Mouse (Mus musculus) midbrain, embryonic 12.5 days (tissue): Measurements from ENCODE around the gene Kat5. TPM values are rescaled to one million over a fixed set of nuclear protein-coding genes. Genes with fewer than 3 reads are reported as not detected.

Source experiments
- ATAC-seq: fragments of 200-750 bp; cut with Nextera tagmentation; 2 replicates; pipeline ENCODE4 v1.8.0; 2017; ENCODE audit warnings: low read depth, moderate TSS enrichment, moderate library complexity; ENCODE audit not compliant: low FRiP score
- H3K27ac ChIP-seq: fragments of 300-500 bp; sonication (generic); replicated peaks from 2 replicates; pipeline ENCODE4 v1.5.1; 2016; ENCODE audit warnings: mild to moderate bottlenecking
- H3K27me3 ChIP-seq: fragments of 300-500 bp; sonication (generic); 2 replicates; pipeline ENCODE4 v1.6.1; 2016; ENCODE audit warnings: mild to moderate bottlenecking
- H3K36me3 ChIP-seq: fragments of 300-500 bp; sonication (generic); 2 replicates; pipeline ENCODE4 v1.6.1; 2016
- H3K4me1 ChIP-seq: fragments of 300-500 bp; sonication (generic); 2 replicates; pipeline ENCODE4 v1.6.1; 2016
- H3K4me2 ChIP-seq: fragments of 300-500 bp; sonication (generic); replicated peaks from 2 replicates; pipeline ENCODE4 v1.6.1; 2016; ENCODE audit warnings: mild to moderate bottlenecking, moderate library complexity
- H3K4me3 ChIP-seq: fragments of 300-500 bp; sonication (generic); 2 replicates; pipeline ENCODE4 v1.5.1; 2016; ENCODE audit warnings: mild to moderate bottlenecking
- H3K9ac ChIP-seq: fragments of 300-500 bp; sonication (generic); replicated peaks from 2 replicates; pipeline ENCODE4 v1.6.1; 2016; ENCODE audit warnings: mild to moderate bottlenecking, moderate library complexity
- H3K9me3 ChIP-seq: fragments of 300-500 bp; sonication (generic); 2 replicates; pipeline ENCODE4 v1.6.1; 2016; ENCODE audit warnings: mild to moderate bottlenecking
- WGBS: fragments of 180-500 bp; shearing (Covaris S2); methylation state at CpG from one replicate; pipeline ENCODE4 v1.1.7; 2016; 5-methylcytosine and 5-hydroxymethylcytosine counted together
- polyA plus RNA-seq: library from polyadenylated mRNA; unstranded; fragments of >200 nt; fragmentation: Nextera tagmentation; extraction: Ambion mirVana; gene quantifications from 2 replicates; pipeline ENCODE4 v1.2.1, GENCODE M21; 2016

Kat5 gene
- polyA plus RNA-seq, 1 experiment from 2014 or later, result 80.4 TPM

DNA sequence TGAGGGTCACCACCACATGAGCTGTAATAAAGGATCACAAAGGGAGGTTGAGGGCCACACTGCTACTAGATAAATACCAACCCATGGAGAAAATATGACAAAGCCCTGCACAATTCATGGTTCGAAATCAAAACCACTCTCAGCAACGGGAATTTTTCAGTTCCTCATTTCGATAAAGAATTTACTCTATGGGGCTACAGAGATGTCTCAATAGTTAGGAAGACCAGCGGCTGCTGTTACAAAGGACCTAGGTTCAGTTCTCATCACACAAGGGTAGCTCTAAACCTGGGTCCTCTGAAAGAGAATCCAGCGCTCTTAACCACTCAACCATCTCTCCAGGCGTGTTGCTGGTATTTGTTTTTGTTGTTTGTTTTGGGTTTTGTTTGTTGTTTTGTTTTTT is 18.1 kb downstream of the Kat5 start:
- no peak for ATAC-seq
- 89% methylated on average over 6 of the region's 6 CpGs for WGBS
- Histone ChIP-seq H3K27ac (no peak overlapping the region), H3K27me3 (no peaks in the 10 kb centered on the region; the same call in 1 of the 2 replicates), H3K4me1 (no peaks in the 10 kb centered on the region), H3K36me3 (no peaks in the 10 kb centered on the region), H3K9ac (no peak overlapping the region), H3K9me3 (no peaks in the 10 kb centered on the region), H3K4me2 (no peak overlapping the region), H3K4me3 (no peak overlapping the region)

DNA sequence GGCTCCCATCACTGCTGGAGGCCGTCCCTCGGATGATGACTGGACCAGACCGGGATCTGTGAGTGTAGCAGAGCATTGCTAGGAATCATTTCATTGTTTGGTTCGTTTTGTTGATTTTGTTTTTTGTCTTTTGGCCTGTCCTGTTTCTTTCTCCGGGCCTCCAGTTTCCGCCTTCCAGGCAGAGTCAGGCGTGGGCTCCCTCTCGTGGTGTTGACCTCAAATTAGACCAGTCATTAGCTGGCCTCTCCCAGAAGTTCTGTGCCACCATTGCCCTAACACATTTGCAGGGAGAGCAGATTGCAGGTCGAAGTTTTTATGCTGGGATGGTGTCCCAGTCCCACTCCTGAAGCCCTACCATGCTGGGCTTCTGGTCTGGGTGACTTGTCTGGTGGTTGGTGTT is 20.9 kb downstream of the Kat5 start:
- no peaks in the 10 kb centered on the region for H3K4me1 ChIP-seq
- no peaks in the 10 kb centered on the region for H3K9me3 ChIP-seq
- H3K27me3 ChIP-seq, result no peaks in the 10 kb centered on the region
- H3K27ac ChIP-seq, result no peak overlapping the region
- no peak overlapping the region for H3K4me2 ChIP-seq
- H3K9ac ChIP-seq, result no peak overlapping the region
- no peak for ATAC-seq
- H3K4me3 ChIP-seq, result no peak overlapping the region
- H3K36me3 ChIP-seq, result no peaks in the 10 kb centered on the region
- WGBS, result 83% methylated on average over 9 of the region's 9 CpGs

DNA sequence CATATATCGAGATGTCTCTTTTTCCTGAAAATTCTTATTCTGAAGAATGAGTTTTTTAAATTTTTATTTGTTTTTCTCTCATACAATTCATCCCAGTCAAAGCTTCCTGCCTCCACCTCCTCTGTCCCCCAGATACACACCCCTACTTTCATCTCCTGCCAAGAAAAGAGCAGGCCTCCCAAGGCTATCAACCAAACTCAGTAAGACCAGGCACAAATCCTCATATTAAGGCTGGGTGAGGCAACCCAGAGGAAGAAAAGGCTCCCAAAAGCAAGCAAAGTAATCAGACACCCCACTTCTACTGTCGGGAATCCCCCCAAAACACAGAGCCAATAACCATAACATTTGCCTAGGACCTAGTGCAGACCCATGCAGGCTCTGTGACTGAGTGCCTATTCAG is 28.0 kb downstream of the Kat5 start:
- Histone ChIP-seq H3K27ac (no peak overlapping the region), H3K27me3 (no peaks in the 10 kb centered on the region), H3K4me1 (no peaks in the 10 kb centered on the region), H3K9me3 (no peaks in the 10 kb centered on the region), H3K9ac (no peak overlapping the region), H3K4me2 (no peak overlapping the region), H3K4me3 (no peak overlapping the region), H3K36me3 (no peaks in the 10 kb centered on the region)
- WGBS, result 77% methylated on average over 2 of the region's 2 CpGs
- ATAC-seq, result no peak

DNA sequence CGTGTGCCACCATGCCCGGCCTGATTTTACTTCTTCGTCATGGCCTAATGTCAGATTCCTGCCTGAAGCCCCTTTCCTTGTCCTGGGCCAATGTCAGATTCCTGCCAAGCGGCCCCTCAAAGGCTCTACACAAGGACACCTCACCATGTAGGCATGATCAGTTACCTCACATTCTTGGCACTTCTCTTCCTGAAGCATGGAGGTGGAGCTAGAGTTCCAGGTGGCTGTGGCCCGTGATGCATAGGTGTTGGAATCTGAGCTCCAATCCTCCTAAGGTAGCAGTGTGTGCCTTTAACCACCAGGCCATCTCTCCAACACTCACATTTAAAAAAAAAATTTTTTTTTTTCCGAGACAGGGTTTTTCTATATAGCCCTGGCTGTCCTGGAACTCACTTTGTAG is 29.3 kb downstream of the Kat5 start:
- Histone ChIP-seq H3K4me1 (no peaks in the 10 kb centered on the region), H3K27me3 (no peaks in the 10 kb centered on the region; the same call in 1 of the 2 replicates), H3K36me3 (no peaks in the 10 kb centered on the region), H3K9me3 (no peaks in the 10 kb centered on the region), H3K27ac (no peak overlapping the region), H3K4me3 (no peak overlapping the region), H3K9ac (no peak overlapping the region), H3K4me2 (no peak overlapping the region)
- WGBS, result 84% methylated on average over 6 of the region's 6 CpGs
- no peak for ATAC-seq

DNA sequence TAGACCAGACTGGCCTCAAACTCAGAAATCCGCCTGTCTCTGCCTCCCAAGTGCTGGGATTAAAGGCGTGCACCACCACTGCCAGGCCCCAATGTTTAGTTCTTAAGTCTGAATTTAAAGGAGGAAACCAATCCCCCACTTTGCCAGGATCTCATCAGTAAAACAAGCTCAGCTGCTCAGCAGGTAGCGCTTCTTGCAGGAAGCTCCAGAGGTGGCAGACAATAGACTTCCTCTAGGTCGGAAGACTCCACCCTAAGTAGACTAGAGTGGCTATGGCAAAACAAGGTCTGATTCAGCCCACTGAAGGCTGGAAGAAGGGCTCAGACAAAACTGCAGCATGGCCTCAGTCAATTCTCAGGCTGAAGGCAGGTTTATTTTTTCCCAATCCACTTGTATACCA is 30.1 kb downstream of the Kat5 start:
- Histone ChIP-seq H3K36me3 (no peaks in the 10 kb centered on the region), H3K27me3 (no peaks in the 10 kb centered on the region; the same call in 1 of the 2 replicates), H3K9ac (no peak overlapping the region), H3K4me3 (no peak overlapping the region), H3K4me2 (no peak overlapping the region), H3K27ac (no peak overlapping the region), H3K9me3 (no peaks in the 10 kb centered on the region), H3K4me1 (no peaks in the 10 kb centered on the region)
- no peak for ATAC-seq
- WGBS, result 73% methylated on average over 4 of the region's 4 CpGs

DNA sequence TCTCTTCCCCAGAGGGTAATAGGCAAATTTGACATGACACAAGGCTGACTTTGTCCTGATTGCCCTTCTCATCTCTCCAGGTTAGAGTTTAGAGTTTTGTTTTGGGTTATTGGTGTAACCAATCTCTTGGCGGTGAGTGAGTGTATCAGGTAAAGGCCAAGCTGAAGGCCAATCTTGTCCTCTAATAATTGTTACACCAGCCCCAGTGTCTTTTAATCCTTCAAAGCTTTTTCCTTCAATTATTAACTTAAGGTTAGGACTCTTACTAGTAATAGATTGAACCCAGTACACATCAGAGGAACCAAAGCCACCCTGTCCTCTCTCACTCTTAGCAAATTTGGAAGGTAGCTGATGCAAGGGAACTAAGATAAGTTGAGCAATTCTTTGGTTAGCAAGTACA is 34.7 kb downstream of the Kat5 start:
- no peak overlapping the region for H3K4me3 ChIP-seq
- H3K27me3 ChIP-seq, result no peaks in the 10 kb centered on the region; the same call in 1 of the 2 replicates
- H3K4me2 ChIP-seq, result no peak overlapping the region
- no peak overlapping the region for H3K9ac ChIP-seq
- H3K27ac ChIP-seq, result no peak overlapping the region
- H3K4me1 ChIP-seq, result no peaks in the 10 kb centered on the region
- no peak for ATAC-seq
- no peaks in the 10 kb centered on the region for H3K9me3 ChIP-seq
- 97% methylated on average over 1 of the region's 1 CpGs for WGBS
- no peaks in the 10 kb centered on the region; the same call in 1 of the 2 replicates for H3K36me3 ChIP-seq

DNA sequence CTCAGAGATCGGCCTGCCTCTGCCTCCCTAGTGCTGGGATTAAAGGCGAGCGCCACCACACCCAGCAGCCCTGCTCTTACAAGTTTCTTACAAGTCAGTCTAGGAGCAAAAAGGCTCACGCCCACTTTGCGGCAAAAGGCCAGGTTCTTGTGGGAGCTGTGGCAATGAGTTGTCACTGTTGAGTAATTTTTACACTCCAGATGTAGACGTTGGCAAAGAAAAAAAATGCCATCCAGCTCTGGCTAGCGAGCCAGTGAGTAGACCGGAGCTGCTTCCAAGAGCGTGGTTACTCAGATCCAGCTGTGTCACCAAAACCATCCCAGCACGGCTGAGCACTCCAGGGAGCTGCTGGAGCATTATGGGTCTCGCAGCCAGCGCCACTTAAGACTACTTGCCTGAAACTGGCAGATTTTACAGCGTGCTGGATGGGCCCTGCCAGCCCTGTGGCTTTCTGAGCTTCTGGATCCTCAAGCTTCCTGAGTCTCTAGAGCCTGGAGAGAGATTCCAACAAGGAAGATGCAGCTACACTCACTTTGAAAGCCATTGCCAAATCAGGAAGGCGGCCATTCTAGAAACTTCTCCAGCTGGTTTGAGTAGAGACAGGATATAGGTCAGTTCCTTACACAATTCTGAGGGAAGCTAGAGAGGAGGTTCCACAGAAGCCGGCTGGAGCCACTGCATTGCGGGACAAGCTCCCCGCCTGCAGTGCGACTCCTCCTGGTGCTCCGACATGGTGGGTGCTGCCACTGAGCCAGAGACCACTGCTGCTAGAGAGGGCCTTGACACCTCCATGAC is 37.5 kb downstream of the Kat5 start:
- Histone ChIP-seq H3K4me3 (no peak overlapping the region), H3K36me3 (no peaks in the 10 kb centered on the region; the same call in 1 of the 2 replicates), H3K27me3 (peaks cover 12% of the 10 kb centered on the region), H3K27ac (no peak overlapping the region), H3K4me2 (no peak overlapping the region), H3K4me1 (peaks cover 12% of the 10 kb centered on the region), H3K9me3 (no peaks in the 10 kb centered on the region), H3K9ac (no peak overlapping the region)
- 87% methylated on average over 19 of the region's 19 CpGs for WGBS
- no peak for ATAC-seq

DNA sequence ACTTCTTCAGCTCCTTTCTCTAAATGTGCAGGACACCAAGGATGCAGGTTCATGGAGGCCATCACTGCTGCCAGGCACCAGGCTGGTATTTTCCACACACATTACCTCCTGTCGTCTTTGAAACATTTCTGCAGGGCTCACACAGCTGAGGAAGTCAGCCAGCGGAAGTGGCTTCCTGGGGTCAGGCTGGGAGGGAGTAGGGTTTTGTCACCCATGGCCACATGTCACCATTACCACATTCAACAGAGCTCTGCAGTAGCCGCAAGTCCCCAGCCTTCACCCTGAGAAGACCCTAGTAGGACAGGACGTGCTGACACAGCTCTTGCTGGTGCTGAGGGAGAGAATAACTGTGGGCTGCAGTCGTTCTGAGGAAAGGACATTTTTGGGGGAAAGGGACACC is 38.2 kb downstream of the Kat5 start:
- H3K27me3 ChIP-seq, result peaks cover 14% of the 10 kb centered on the region
- H3K9ac ChIP-seq, result no peak overlapping the region
- no peak for ATAC-seq
- H3K4me3 ChIP-seq, result no peak overlapping the region
- H3K36me3 ChIP-seq, result no peaks in the 10 kb centered on the region; the same call in 1 of the 2 replicates
- H3K4me2 ChIP-seq, result no peak overlapping the region
- WGBS, result 80% methylated on average over 5 of the region's 5 CpGs
- H3K27ac ChIP-seq, result no peak overlapping the region
- H3K9me3 ChIP-seq, result no peaks in the 10 kb centered on the region
- H3K4me1 ChIP-seq, result peaks cover 17% of the 10 kb centered on the region

DNA sequence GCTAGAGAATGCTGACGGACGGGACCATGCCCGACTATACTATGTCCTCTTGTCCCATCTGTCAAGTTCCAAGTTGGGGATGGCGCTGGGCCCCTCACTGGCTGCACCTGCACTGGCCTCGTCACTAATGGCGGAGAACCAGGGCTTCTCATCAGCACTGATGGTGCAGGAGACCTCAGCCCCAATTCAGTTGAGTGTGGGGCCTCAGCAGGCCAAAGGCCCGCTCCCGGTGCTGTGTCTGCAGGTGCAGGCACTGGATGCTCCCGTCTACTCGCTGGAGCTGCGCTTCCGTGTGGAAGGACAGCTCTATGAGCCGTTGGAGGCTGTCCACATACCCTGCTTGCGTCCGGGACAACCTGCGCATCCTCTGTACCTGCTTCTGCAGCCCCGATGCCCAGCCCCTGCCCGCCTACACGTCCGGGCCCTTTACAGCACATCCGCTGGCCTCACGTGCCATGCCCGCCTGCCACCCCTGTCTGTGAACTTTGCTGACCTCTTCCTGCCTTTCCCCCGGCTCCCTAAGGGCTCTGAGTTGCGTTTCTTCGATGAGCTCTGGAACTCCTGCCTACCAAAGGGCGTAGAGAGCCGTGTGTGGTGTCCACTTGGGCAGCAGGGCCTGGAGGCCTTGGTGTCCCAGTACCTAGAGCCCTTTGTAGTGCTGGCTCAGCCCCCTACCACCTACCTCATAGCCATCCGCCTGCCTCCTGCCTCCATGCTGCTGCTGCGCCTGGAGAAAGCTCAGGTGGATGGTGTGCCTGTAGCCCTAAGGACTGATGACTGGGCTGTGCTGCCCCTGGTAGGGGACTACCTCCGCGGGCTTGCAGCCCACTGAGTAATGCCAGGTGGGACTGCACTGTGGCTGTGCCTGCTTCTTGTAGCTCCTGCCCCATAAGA is 39.4 kb downstream of the Kat5 start:
- Histone ChIP-seq H3K9me3 (no peaks in the 10 kb centered on the region), H3K36me3 (no peaks in the 10 kb centered on the region; the same call in 1 of the 2 replicates), H3K27me3 (peaks cover 26% of the 10 kb centered on the region), H3K4me1 (peaks cover 20% of the 10 kb centered on the region), H3K4me2 (no peak overlapping the region), H3K27ac (no peak overlapping the region), H3K4me3 (no peak overlapping the region), H3K9ac (no peak overlapping the region)
- ATAC-seq, result no peak
- WGBS, result 93% methylated on average over 32 of the region's 32 CpGs

DNA sequence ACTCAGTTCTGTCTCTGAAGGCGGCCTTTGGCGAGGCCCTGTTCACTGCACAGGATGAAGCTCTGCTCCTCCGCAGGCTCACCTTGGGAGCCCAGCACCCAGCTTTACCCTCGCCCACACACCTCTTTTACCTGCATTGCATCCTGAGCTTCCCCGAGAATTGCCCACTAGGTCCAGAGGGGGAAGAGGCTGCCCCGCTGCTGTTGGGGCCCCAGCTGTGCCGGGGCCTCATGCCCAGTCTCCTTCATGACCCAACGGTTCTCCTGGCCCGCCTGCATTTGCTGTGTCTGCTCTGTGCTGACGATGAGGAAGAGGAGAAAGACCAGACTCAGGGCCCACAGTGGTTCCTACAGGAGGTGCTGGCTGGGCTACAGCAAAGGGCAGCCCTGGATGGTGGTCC is 40.5 kb downstream of the Kat5 start:
- Histone ChIP-seq H3K27me3 (peaks cover 32% of the 10 kb centered on the region), H3K9ac (no peak overlapping the region), H3K4me3 (no peak overlapping the region), H3K27ac (no peak overlapping the region), H3K4me1 (peaks cover 20% of the 10 kb centered on the region), H3K4me2 (0 out of 2 replicates have a peak overlapping the region, but pooled peaks have one; percentile 91), H3K9me3 (no peaks in the 10 kb centered on the region), H3K36me3 (no peaks in the 10 kb centered on the region; the same call in 1 of the 2 replicates)
- no peak for ATAC-seq
- 90% methylated on average over 10 of the region's 10 CpGs for WGBS

DNA sequence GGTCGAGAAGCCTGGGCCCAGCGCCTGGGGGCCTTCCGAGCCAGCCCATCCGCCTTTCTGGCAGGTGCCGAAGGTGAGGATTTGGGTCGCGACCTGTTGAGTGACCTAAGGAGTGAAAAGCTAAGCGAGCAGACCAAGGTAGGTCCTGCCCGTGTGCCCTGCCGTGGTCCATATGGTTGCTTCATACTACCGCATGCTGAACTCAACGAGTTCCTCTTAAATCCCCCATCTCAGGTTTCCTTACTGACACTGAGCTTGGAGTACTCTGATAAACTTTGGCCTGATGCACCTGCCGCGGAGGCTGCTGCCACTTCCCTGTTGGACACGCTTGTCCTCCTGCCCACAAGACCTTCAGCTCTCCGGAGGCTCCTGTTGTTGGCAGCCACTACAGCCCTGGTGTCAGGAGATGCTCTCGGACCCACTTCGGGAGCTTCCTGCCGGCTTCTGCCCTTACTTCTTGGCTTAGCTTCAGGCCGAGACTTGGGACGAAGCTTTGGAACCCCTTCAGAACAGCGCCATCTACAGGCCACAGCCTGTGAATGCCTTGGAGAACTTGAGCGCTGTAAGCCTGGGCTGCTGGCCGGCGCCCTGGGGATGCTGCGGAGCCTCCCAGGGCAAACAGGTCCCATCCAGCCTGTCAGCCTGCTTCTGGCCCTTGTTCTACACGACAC is 41.4 kb downstream of the Kat5 start:
- peaks cover 20% of the 10 kb centered on the region for H3K4me1 ChIP-seq
- peak overlapping the region; percentile 79 for H3K9ac ChIP-seq
- H3K27ac ChIP-seq, result peak overlapping the region; percentile 87
- peaks cover 41% of the 10 kb centered on the region for H3K27me3 ChIP-seq
- H3K36me3 ChIP-seq, result no peaks in the 10 kb centered on the region; the same call in 1 of the 2 replicates
- ATAC-seq, result no peak; the same call in 1 of the 2 replicates
- 6% methylated on average over 27 of the region's 27 CpGs for WGBS
- H3K4me2 ChIP-seq, result peak overlapping the region; percentile 91
- H3K4me3 ChIP-seq, result peak overlapping the region; percentile 79
- no peaks in the 10 kb centered on the region for H3K9me3 ChIP-seq
